Mouse (Mus musculus) midbrain, embryonic 14.5 days (tissue): ENCODE results near the gene Eif5a2. TPM values are rescaled to one million over a fixed set of nuclear protein-coding genes. Genes with fewer than 3 reads are reported as not detected.
A peak's percentile ranks its signal among the peaks of the same experiment; 100 is the strongest.
"Not testable (repeated sequence)": the region's sequence is repeated elsewhere in the genome, so short reads cannot be mapped to it uniquely, and the experiment has no call there.

Experiments
- ATAC-seq: fragments of 200-750 bp; cut with Nextera tagmentation; 2 replicates; pipeline ENCODE4 v1.8.0; 2017; ENCODE audit warnings: moderate number of reproducible peaks, moderate library complexity; ENCODE audit not compliant: low FRiP score, low TSS enrichment
- DNase-seq: peaks from one replicate; pipeline ENCODE4 v3.0.0-alpha.2; 2015
- H3K27ac ChIP-seq: fragments of 300-500 bp; sonication (generic); replicated peaks from 2 replicates; pipeline ENCODE4 v1.5.1; 2014; ENCODE audit warnings: mild to moderate bottlenecking, low read depth, low read length, moderate library complexity
- H3K27me3 ChIP-seq: fragments of 300-500 bp; sonication (generic); 2 replicates; pipeline ENCODE4 v1.6.1; 2014; ENCODE audit warnings: low read length, control low read depth, mixed read lengths; ENCODE audit not compliant: control insufficient read depth, insufficient read depth
- H3K36me3 ChIP-seq: fragments of 300-500 bp; sonication (generic); 2 replicates; pipeline ENCODE4 v1.6.1; 2014; ENCODE audit warnings: low read length, control low read depth; ENCODE audit not compliant: control insufficient read depth, insufficient read depth
- H3K4me1 ChIP-seq: fragments of 300-500 bp; sonication (generic); 2 replicates; pipeline ENCODE4 v1.6.1; 2014; ENCODE audit warnings: mild to moderate bottlenecking, antibody characterized with exemption, low read length, control low read depth; ENCODE audit not compliant: control insufficient read depth, insufficient read depth
- H3K4me2 ChIP-seq: fragments of 300-500 bp; sonication (generic); 2 replicates; pipeline ENCODE4 v1.6.1; 2014; ENCODE audit warnings: mild to moderate bottlenecking, low read length, moderate library complexity
- H3K4me3 ChIP-seq: fragments of 300-500 bp; sonication (generic); replicated peaks from 2 replicates; pipeline ENCODE4 v1.5.1; 2014; ENCODE audit warnings: low read depth, low read length
- H3K9ac ChIP-seq: fragments of 300-500 bp; sonication (generic); replicated peaks from 2 replicates; pipeline ENCODE4 v1.6.1; 2014; ENCODE audit warnings: mild to moderate bottlenecking, low read length, moderate library complexity
- H3K9me3 ChIP-seq: fragments of 300-500 bp; sonication (generic); 2 replicates; pipeline ENCODE4 v1.6.1; 2016; ENCODE audit warnings: low read length, control low read depth, mixed read lengths; ENCODE audit not compliant: control insufficient read depth
- WGBS: fragments of 180-500 bp; shearing (Covaris S2); extraction: QIAGEN DNeasy Blood & Tissue Kit; methylation state at CpG from one replicate; pipeline ENCODE4 v1.1.7; 2014; 5-methylcytosine and 5-hydroxymethylcytosine counted together
- polyA plus RNA-seq: library from polyadenylated mRNA; unstranded; fragments of >200 nt; fragmentation: Nextera tagmentation; extraction: Ambion mirVana; gene quantifications from 2 replicates; pipeline ENCODE4 v1.2.1, GENCODE M21; 2014

Gene Eif5a2
- polyA plus RNA-seq, 1 experiment from 2014 or later: 15.0 TPM

GRCm38 (mm10) chr3:28761225-28761789, 19.8 kb upstream of the Eif5a2 start:
- H3K27ac ChIP-seq: no peak overlapping the region
- no peaks in the 10 kb centered on the region for H3K9me3 ChIP-seq
- H3K4me3 ChIP-seq: no peak overlapping the region
- ATAC-seq (no peak), DNase-seq (no peak)
- no peaks in the 10 kb centered on the region for H3K36me3 ChIP-seq
- H3K4me1 ChIP-seq: 0 out of 2 replicates have a peak, but pooled peaks cover 2% of the 10 kb centered on the region
- H3K27me3 ChIP-seq: no peaks in the 10 kb centered on the region
- 86% methylated on average over 8 of the region's 8 CpGs for WGBS
- no peak overlapping the region for H3K4me2 ChIP-seq
- H3K9ac ChIP-seq: no peak overlapping the region

- Histone ChIP-seq H3K9me3 (no peaks in the 10 kb centered on the region), H3K4me1 (no peaks in the 10 kb centered on the region), H3K4me3 (no peak overlapping the region), H3K9ac (no peak overlapping the region), H3K27ac (no peak overlapping the region), H3K27me3 (no peaks in the 10 kb centered on the region), H3K4me2 (no peak overlapping the region), H3K36me3 (no peaks in the 10 kb centered on the region)
- ATAC-seq (no peak), DNase-seq (no peak)
- 90% methylated on average over 4 of the region's 4 CpGs for WGBS
Observed at GRCm38 (mm10) chr3:28766935-28767334, 14.1 kb upstream of the Eif5a2 start.

GRCm38 (mm10) chr3:28768222-28768621, 12.9 kb upstream of the Eif5a2 start:
- Histone ChIP-seq H3K27me3 (no peaks in the 10 kb centered on the region), H3K4me3 (no peak overlapping the region), H3K36me3 (no peaks in the 10 kb centered on the region), H3K27ac (no peak overlapping the region), H3K4me2 (no peak overlapping the region), H3K4me1 (no peaks in the 10 kb centered on the region), H3K9ac (no peak overlapping the region), H3K9me3 (no peaks in the 10 kb centered on the region)
- no peak for DNase-seq
- 80% methylated on average over 3 of the region's 3 CpGs for WGBS
- no peak for ATAC-seq

GRCm38 (mm10) chr3:28772919-28773318, 8.2 kb upstream of the Eif5a2 start:
- not testable (repeated sequence) for H3K36me3 ChIP-seq, H3K4me1 ChIP-seq, H3K4me3 ChIP-seq, H3K4me2 ChIP-seq, DNase-seq, H3K27me3 ChIP-seq, ATAC-seq, H3K9ac ChIP-seq, H3K27ac ChIP-seq, H3K9me3 ChIP-seq
- 63% methylated on average over 4 of the region's 4 CpGs for WGBS

GRCm38 (mm10) chr3:28775361-28775760, 5.7 kb upstream of the Eif5a2 start:
- Histone ChIP-seq H3K9me3 (no peaks in the 10 kb centered on the region), H3K4me1 (no peaks in the 10 kb centered on the region), H3K4me2 (no peak overlapping the region), H3K27ac (no peak overlapping the region), H3K27me3 (no peaks in the 10 kb centered on the region; the same call in 1 of the 2 replicates), H3K4me3 (no peak overlapping the region), H3K36me3 (no peaks in the 10 kb centered on the region), H3K9ac (no peak overlapping the region)
- DNase-seq (no peak), ATAC-seq (no peak)
- WGBS: 94% methylated on average over 7 of the region's 7 CpGs

- no peak for DNase-seq
- Histone ChIP-seq H3K27ac (no peak overlapping the region), H3K4me2 (no peak overlapping the region), H3K9ac (no peak overlapping the region), H3K27me3 (no peaks in the 10 kb centered on the region; the same call in 1 of the 2 replicates), H3K4me3 (no peak overlapping the region), H3K4me1 (no peaks in the 10 kb centered on the region), H3K9me3 (no peaks in the 10 kb centered on the region), H3K36me3 (no peaks in the 10 kb centered on the region)
- 84% methylated on average over 1 of the region's 1 CpGs for WGBS
- ATAC-seq: no peak
Observed at GRCm38 (mm10) chr3:28775958-28776357, 5.1 kb upstream of the Eif5a2 start.

GRCm38 (mm10) chr3:28776491-28776890, 4.6 kb upstream of the Eif5a2 start:
- H3K9me3 ChIP-seq: no peaks in the 10 kb centered on the region
- H3K27ac ChIP-seq: no peak overlapping the region
- H3K4me3 ChIP-seq: no peak overlapping the region
- DNase-seq (no peak), ATAC-seq (no peak)
- H3K4me2 ChIP-seq: no peak overlapping the region
- no peaks in the 10 kb centered on the region for H3K4me1 ChIP-seq
- H3K27me3 ChIP-seq: no peaks in the 10 kb centered on the region; the same call in 1 of the 2 replicates
- 76% methylated on average over 1 of the region's 1 CpGs for WGBS
- no peaks in the 10 kb centered on the region for H3K36me3 ChIP-seq
- no peak overlapping the region for H3K9ac ChIP-seq

GRCm38 (mm10) chr3:28780511-28780910, 565 bp upstream of the Eif5a2 start:
- ATAC-seq: no peak; the same call in 1 of the 2 replicates

GRCm38 (mm10) chr3:28781422-28781821, 346 bp downstream of the Eif5a2 start:
- under 1% methylated on average over 41 of the region's 41 CpGs for WGBS
- DNase-seq: no peak

More at GRCm38 (mm10) chr3:28780511-28780910, 565 bp upstream of the Eif5a2 start:
- Histone ChIP-seq H3K9ac (no peak overlapping the region; the same call in 1 of the 2 replicates), H3K4me1 (no peaks in the 10 kb centered on the region), H3K36me3 (0 out of 2 replicates have a peak, but pooled peaks cover 4% of the 10 kb centered on the region), H3K9me3 (no peaks in the 10 kb centered on the region), H3K4me3 (peak overlapping the region; percentile 75; the same call in 1 of the 2 replicates), H3K27ac (no peak overlapping the region), H3K27me3 (no peaks in the 10 kb centered on the region; the same call in 1 of the 2 replicates), H3K4me2 (peak overlapping the region; percentile 98)
- WGBS: 75% methylated on average over 9 of the region's 9 CpGs
- no peak for DNase-seq

More at GRCm38 (mm10) chr3:28781422-28781821, 346 bp downstream of the Eif5a2 start:
- Histone ChIP-seq H3K4me1 (no peaks in the 10 kb centered on the region), H3K4me2 (peak overlapping the region; percentile 98), H3K27me3 (no peaks in the 10 kb centered on the region; the same call in 1 of the 2 replicates), H3K27ac (no peak overlapping the region), H3K9ac (peak overlapping the region; percentile 73), H3K36me3 (0 out of 2 replicates have a peak, but pooled peaks cover 4% of the 10 kb centered on the region), H3K4me3 (peak overlapping the region; percentile 75), H3K9me3 (no peaks in the 10 kb centered on the region)
- no peak for ATAC-seq
